Mouse (Mus musculus): ENCODE results near the gene Add1.

Gene Add1

DNA sequence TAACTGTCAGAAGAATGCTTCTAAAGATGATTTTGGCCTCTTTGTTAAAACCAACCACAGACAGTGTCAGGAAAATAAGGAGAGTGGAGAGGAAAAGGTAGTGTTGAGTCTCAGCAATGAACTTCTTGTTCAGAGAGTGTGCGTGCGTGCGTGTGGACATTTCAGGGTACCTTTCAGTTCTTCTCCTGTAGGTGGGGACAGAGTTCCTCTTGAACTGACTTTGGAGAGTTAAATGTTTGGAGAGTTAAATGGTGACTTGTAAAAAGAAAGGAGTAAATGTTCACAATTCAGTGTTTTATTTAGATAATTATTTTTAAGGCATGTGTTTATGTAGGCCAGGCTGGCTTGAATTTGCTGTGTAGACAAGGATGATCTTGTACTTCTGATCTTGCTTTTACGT lies 96.8 kb downstream of the Add1 start:
- DNase-seq (ENCODE audit: extremely low read depth, low read depth) = peak; percentile 28

Data from MEL-GATA-1-ER (cell line).